Mouse (Mus musculus): ENCODE measurements at regions not wholly inside any gene's neighbourhood (a gene's known extent, or its start where the extent isn't known, plus 50 kb on each side); places are given as distances from the start of the nearest gene placed in this dataset.
A peak's percentile ranks its signal among the peaks of the same experiment; 100 is the strongest.

DNA sequence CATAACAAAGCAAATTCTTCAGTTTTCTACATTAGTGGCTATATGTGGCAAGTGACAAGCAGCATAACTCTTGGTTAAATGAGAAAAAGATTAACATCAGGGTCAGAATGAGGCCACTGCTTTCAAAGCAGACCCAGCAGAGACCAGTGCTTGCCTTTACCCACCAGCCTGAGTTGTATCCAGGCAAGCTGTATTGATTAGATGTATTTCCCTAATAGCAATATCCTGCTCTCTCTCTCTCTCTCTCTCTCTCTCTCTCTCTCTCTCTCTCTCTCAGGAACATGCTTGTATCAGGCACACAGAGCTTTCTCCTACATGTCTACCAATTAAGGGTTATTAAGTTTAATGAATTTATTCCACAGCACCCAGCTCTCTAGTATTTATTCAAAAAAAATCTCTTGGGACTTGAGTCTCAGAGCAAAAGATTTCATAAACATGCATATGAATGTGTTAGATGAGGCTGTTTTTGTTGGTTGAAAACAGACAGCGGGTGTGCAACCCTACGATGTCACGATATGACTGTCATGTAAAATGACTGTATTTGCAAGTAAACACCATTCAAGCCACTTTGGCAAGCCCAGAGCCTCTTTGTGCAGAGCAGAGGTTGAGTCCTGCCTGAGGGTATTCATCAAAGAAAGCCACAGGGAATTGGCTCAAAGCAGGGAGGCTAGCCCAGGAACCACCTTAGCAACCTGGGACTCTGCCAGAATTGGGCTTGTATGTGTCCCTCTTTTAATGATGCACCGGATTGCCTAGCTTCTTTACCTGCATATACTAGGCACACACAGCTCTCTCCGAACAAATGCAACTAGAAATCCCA lies 136.0 kb upstream of the Fndc3a start:
- no peak overlapping the region for H3K9ac ChIP-seq (ENCODE audit: low read depth, low read length)
- ATAC-seq (ENCODE audit: low FRiP score) = peak; percentile 49
- no peaks in the 10 kb centered on the region for H3K27me3 ChIP-seq (ENCODE audit: control insufficient read depth, insufficient read depth, low read length)
- WGBS = 79% methylated on average over 5 of the region's 5 CpGs
- H3K4me3 ChIP-seq (ENCODE audit: low read depth, low read length) = no peak overlapping the region
- no peak overlapping the region for H3K27ac ChIP-seq (ENCODE audit: low read depth, low read length)
- no peaks in the 10 kb centered on the region for H3K36me3 ChIP-seq (ENCODE audit: control insufficient read depth, insufficient read depth, low read length)
- DNase-seq (ENCODE audit: low spot score) = no peak
- no peaks in the 10 kb centered on the region for H3K4me1 ChIP-seq (replicated peaks; ENCODE audit: control insufficient read depth, insufficient read depth, low read length)
- no peaks in the 10 kb centered on the region for H3K9me3 ChIP-seq (ENCODE audit: control insufficient read depth, low read length)
- H3K4me2 ChIP-seq (replicated peaks; ENCODE audit: low read depth, low read length) = no peak overlapping the region

DNA sequence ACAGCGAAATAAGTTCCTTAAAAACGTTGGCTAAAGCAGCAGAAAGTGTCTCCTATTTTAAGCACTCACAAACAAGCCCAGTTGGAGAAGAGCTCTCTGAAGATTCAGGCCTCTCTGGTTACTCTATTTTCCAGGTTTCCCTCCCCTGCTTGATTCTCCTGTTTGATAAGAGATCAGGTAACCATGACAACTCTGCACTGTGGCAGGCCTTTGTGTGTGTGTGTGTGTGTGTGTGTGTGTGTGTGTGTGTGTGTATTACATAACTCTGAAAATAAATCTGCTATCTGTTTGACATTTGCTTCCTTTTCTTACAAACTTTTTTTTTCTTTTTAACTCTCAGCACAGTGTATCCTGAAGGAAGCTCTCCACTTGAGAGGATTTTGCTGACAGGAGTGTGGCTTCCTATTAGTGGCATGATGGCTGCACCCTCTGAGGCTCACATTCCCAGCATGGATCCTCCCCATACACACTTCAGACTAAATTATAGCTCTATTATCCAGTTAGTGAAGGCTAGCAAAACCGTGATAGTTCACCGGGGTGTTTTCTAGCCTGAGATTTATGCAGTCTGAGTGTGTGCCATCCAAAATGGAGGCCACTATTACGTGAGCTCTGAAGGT lies 135.1 kb upstream of the Fndc3a start:
- Histone ChIP-seq H3K4me1 (replicated peaks; ENCODE audit: control insufficient read depth, insufficient read depth, low read length) (no peaks in the 10 kb centered on the region), H3K4me3 (ENCODE audit: low read depth, low read length) (no peak overlapping the region), H3K27ac (ENCODE audit: low read depth, low read length) (no peak overlapping the region), H3K9me3 (ENCODE audit: control insufficient read depth, low read length) (no peaks in the 10 kb centered on the region), H3K4me2 (replicated peaks; ENCODE audit: low read depth, low read length) (no peak overlapping the region), H3K9ac (ENCODE audit: low read depth, low read length) (no peak overlapping the region), H3K27me3 (ENCODE audit: control insufficient read depth, insufficient read depth, low read length) (no peaks in the 10 kb centered on the region), H3K36me3 (ENCODE audit: control insufficient read depth, insufficient read depth, low read length) (no peaks in the 10 kb centered on the region)
- no peak for DNase-seq (ENCODE audit: low spot score)
- whole genome bisulfite sequencing = 64% methylated on average over 5 of the region's 5 CpGs
- 0 out of 2 replicates have a peak, but pooled peaks have one; percentile 40 for ATAC-seq (ENCODE audit: low FRiP score)

- ATAC-seq (ENCODE audit: low FRiP score) (no peak), DNase-seq (ENCODE audit: low spot score) (no peak)
- 70% methylated on average over 1 of the region's 1 CpGs for WGBS
- H3K9ac ChIP-seq (ENCODE audit: low read depth, low read length) = no peak overlapping the region
- H3K4me3 ChIP-seq (ENCODE audit: low read depth, low read length) = no peak overlapping the region
- no peak overlapping the region for H3K4me2 ChIP-seq (replicated peaks; ENCODE audit: low read depth, low read length)
- no peaks in the 10 kb centered on the region for H3K27me3 ChIP-seq (ENCODE audit: control insufficient read depth, insufficient read depth, low read length)
- no peak overlapping the region for H3K27ac ChIP-seq (ENCODE audit: low read depth, low read length)
- H3K36me3 ChIP-seq (ENCODE audit: control insufficient read depth, insufficient read depth, low read length) = no peaks in the 10 kb centered on the region
- H3K9me3 ChIP-seq (ENCODE audit: control insufficient read depth, low read length) = no peaks in the 10 kb centered on the region
- H3K4me1 ChIP-seq (replicated peaks; ENCODE audit: control insufficient read depth, insufficient read depth, low read length) = no peaks in the 10 kb centered on the region
Measured at GRCm38 (mm10) chr14:72841753-72842152, 131.9 kb upstream of the Fndc3a start.

GRCm38 (mm10) chr14:72835158-72835557 lies 125.4 kb upstream of the Fndc3a start:
- DNase-seq (ENCODE audit: low spot score) = no peak
- no peaks in the 10 kb centered on the region for H3K27me3 ChIP-seq (ENCODE audit: control insufficient read depth, insufficient read depth, low read length)
- WGBS = 93% methylated on average over 4 of the region's 4 CpGs

DNA sequence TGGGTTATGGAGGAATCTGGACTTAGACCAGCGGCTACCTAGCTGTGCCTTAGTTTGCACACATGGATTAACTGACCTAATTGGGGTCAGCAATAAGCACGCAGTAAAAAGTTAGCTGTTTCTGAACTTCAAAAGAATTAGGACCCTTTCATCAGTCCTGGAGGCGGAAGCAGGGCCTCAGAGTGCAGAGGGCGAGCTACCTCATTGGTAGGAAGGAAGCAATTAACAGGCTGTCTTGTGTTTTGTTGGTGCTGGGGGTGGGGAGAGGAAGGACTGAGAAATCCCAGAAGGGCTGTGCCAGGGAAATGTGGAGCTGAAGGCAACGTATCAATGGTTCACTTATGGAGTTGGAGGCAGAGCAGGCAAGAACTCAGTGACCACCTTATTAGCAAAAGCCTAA lies 119.5 kb upstream of the Fndc3a start:
- Histone ChIP-seq H3K27me3 (ENCODE audit: control insufficient read depth, insufficient read depth, low read length) (no peaks in the 10 kb centered on the region), H3K36me3 (ENCODE audit: control insufficient read depth, insufficient read depth, low read length) (no peaks in the 10 kb centered on the region), H3K9me3 (ENCODE audit: control insufficient read depth, low read length) (no peaks in the 10 kb centered on the region), H3K4me3 (ENCODE audit: low read depth, low read length) (no peak overlapping the region), H3K4me2 (replicated peaks; ENCODE audit: low read depth, low read length) (no peak overlapping the region), H3K9ac (ENCODE audit: low read depth, low read length) (no peak overlapping the region), H3K27ac (ENCODE audit: low read depth, low read length) (no peak overlapping the region), H3K4me1 (replicated peaks; ENCODE audit: control insufficient read depth, insufficient read depth, low read length) (no peaks in the 10 kb centered on the region)
- no peak for DNase-seq (ENCODE audit: low spot score)
- WGBS = 53% methylated on average over 5 of the region's 5 CpGs
- no peak for ATAC-seq (ENCODE audit: low FRiP score)

More at GRCm38 (mm10) chr14:72835158-72835557, 125.4 kb upstream of the Fndc3a start:
- Histone ChIP-seq H3K4me2 (replicated peaks; ENCODE audit: low read depth, low read length) (no peak overlapping the region), H3K4me1 (replicated peaks; ENCODE audit: control insufficient read depth, insufficient read depth, low read length) (no peaks in the 10 kb centered on the region), H3K4me3 (ENCODE audit: low read depth, low read length) (no peak overlapping the region), H3K27ac (ENCODE audit: low read depth, low read length) (no peak overlapping the region), H3K9ac (ENCODE audit: low read depth, low read length) (no peak overlapping the region), H3K9me3 (ENCODE audit: control insufficient read depth, low read length) (no peaks in the 10 kb centered on the region), H3K36me3 (ENCODE audit: control insufficient read depth, insufficient read depth, low read length) (no peaks in the 10 kb centered on the region)
- ATAC-seq (ENCODE audit: low FRiP score) = no peak

DNA sequence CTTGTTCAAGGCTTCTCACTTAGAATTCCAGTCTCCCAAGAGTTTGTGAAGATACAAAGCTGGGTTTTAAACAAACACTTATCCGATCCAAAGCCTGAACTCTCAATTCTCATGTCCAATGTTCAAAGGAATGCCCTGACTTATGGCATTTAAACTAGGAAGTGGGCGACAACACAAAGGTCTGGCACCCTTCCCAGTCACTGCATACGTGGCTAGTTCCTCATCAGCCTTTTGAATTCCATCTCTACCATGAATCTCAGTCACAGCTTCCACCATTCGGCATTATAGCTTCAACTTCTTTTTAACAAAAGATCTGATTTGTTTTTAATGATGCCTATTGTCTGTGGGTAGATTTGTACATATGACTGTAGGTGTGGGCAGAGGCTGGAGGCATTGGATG lies 115.7 kb upstream of the Fndc3a start:
- ATAC-seq (ENCODE audit: low FRiP score) (no peak), DNase-seq (ENCODE audit: low spot score) (no peak)
- Histone ChIP-seq H3K9me3 (ENCODE audit: control insufficient read depth, low read length) (no peaks in the 10 kb centered on the region), H3K27ac (ENCODE audit: low read depth, low read length) (no peak overlapping the region), H3K36me3 (ENCODE audit: control insufficient read depth, insufficient read depth, low read length) (no peaks in the 10 kb centered on the region), H3K27me3 (ENCODE audit: control insufficient read depth, insufficient read depth, low read length) (no peaks in the 10 kb centered on the region), H3K4me3 (ENCODE audit: low read depth, low read length) (no peak overlapping the region), H3K9ac (ENCODE audit: low read depth, low read length) (no peak overlapping the region), H3K4me2 (replicated peaks; ENCODE audit: low read depth, low read length) (no peak overlapping the region), H3K4me1 (replicated peaks; ENCODE audit: control insufficient read depth, insufficient read depth, low read length) (no peaks in the 10 kb centered on the region)
- WGBS = 81% methylated on average over 4 of the region's 4 CpGs

DNA sequence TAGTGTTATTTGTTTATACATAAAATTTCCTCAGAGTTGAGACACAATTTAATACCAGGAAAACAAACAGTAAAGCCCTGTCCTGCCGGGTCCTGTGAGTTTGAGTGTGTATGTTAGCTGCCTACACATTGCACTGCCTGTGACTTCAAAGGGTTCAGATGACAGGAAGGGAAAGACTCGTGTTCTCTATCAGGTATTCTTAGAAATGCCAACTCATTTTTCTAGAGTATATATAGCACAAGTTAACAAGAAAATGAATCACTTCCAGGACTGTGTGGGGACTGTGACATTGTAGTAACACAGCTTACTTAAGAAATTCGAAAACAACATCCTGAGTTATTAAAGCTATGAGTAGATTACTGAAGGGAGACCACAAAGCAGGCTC lies 112.4 kb upstream of the Fndc3a start:
- ATAC-seq (ENCODE audit: low FRiP score) (no peak), DNase-seq (ENCODE audit: low spot score) (no peak)
- Histone ChIP-seq H3K4me2 (replicated peaks; ENCODE audit: low read depth, low read length) (no peak overlapping the region), H3K4me1 (replicated peaks; ENCODE audit: control insufficient read depth, insufficient read depth, low read length) (no peaks in the 10 kb centered on the region), H3K27me3 (ENCODE audit: control insufficient read depth, insufficient read depth, low read length) (no peaks in the 10 kb centered on the region), H3K9ac (ENCODE audit: low read depth, low read length) (no peak overlapping the region), H3K27ac (ENCODE audit: low read depth, low read length) (no peak overlapping the region), H3K4me3 (ENCODE audit: low read depth, low read length) (no peak overlapping the region), H3K36me3 (ENCODE audit: control insufficient read depth, insufficient read depth, low read length) (no peaks in the 10 kb centered on the region), H3K9me3 (ENCODE audit: control insufficient read depth, low read length) (no peaks in the 10 kb centered on the region)
- 71% methylated on average over 3 of the region's 3 CpGs for WGBS

DNA sequence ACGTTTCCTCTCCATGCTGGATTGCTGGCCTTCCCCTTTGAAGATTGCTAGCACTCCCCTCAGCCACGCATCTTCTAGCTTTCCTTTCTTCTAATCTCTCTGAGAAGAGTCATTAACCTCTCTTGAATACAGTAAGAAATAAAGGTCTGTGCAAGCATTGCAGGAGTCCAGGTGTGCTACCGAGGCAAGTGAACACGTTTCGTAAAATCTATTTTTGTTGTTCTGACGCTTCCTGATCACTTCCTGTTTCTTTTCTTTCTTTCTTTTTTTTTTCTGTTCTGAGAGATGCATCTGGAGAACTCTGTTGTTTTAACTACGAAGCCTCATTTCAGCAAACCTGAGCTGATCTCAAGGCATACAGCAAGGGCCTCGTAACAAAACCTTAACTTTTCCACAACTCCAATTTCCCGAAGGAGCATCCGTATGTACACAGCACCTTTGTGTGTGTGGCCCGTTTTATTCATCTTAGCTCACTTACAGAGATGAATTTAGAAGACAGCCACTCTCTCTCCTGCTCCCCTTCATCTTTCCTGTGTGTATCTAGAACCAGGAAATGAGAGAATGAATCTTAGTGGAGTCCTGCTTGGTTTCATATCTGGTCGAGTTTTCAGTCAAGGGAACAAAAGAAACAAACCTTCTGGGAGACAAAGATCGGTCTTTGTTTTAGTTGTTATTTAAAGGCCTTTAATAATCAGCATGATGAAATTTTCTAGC lies 111.9 kb upstream of the Fndc3a start:
- Histone ChIP-seq H3K27me3 (ENCODE audit: control insufficient read depth, insufficient read depth, low read length) (no peaks in the 10 kb centered on the region), H3K36me3 (ENCODE audit: control insufficient read depth, insufficient read depth, low read length) (no peaks in the 10 kb centered on the region), H3K9ac (ENCODE audit: low read depth, low read length) (no peak overlapping the region), H3K9me3 (ENCODE audit: control insufficient read depth, low read length) (no peaks in the 10 kb centered on the region), H3K4me1 (replicated peaks; ENCODE audit: control insufficient read depth, insufficient read depth, low read length) (no peaks in the 10 kb centered on the region), H3K27ac (ENCODE audit: low read depth, low read length) (no peak overlapping the region), H3K4me2 (replicated peaks; ENCODE audit: low read depth, low read length) (no peak overlapping the region), H3K4me3 (ENCODE audit: low read depth, low read length) (no peak overlapping the region)
- ATAC-seq (ENCODE audit: low FRiP score) (no peak), DNase-seq (ENCODE audit: low spot score) (no peak)
- 82% methylated on average over 13 of the region's 13 CpGs for WGBS
